Mouse (Mus musculus) CH12.LX (cell line): ENCODE results near the gene Pla2g7. TPM values are rescaled to one million over a fixed set of nuclear protein-coding genes. Genes with fewer than 3 reads are reported as not detected.

Source experiments
- DNase-seq: peaks from one replicate; pipeline ENCODE4 v3.0.0-alpha.2; 2013; ENCODE audit errors: extremely low read depth
- H3K27ac ChIP-seq: 2 replicates; pipeline ENCODE4 v1.5.1; 2012; ENCODE audit warnings: low read depth, mild to moderate bottlenecking, control low read depth, moderate library complexity; ENCODE audit not compliant: insufficient read depth
- H3K27me3 ChIP-seq: replicated peaks from 2 replicates; pipeline ENCODE3; 2012; ENCODE audit warnings: inconsistent platforms
- H3K36me3 ChIP-seq, 2 experiments: replicated peaks in 1 of 2; 2 replicates each; pipeline versions ENCODE3 to v1.6.1; 2012; ENCODE audit warnings: inconsistent platforms in 1 of 2, low read length in 1 of 2, mild to moderate bottlenecking in 1 of 2, mixed read lengths in 1 of 2, moderate library complexity in 1 of 2; ENCODE audit not compliant: control insufficient read depth in 1 of 2, insufficient read depth in 1 of 2
- H3K4me1 ChIP-seq, 2 experiments: 2 replicates each; pipeline ENCODE4 v1.6.1; 2012; ENCODE audit warnings: inconsistent platforms in 1 of 2, moderate library complexity in 1 of 2; ENCODE audit not compliant: insufficient read depth in 2 of 2, control insufficient read depth in 1 of 2
- H3K4me2 ChIP-seq: 2 replicates; pipeline ENCODE4 v1.6.1; 2012; ENCODE audit warnings: low read depth, mild to moderate bottlenecking, control low read depth; ENCODE audit not compliant: poor library complexity, insufficient read depth, severe bottlenecking
- H3K4me3 ChIP-seq, 3 experiments: fragments of 150-350 bp in 1 of 3; sonication (generic) in 1 of 3; replicated peaks in 1 of 3; 2 replicates each; pipeline versions ENCODE3 to v1.5.1; 2011 to 2012; ENCODE audit warnings: low read depth in 2 of 3, low read length in 2 of 3, mild to moderate bottlenecking in 2 of 3, moderate library complexity in 2 of 3, control low read depth in 1 of 3, improper control_type of control experiment in 1 of 3, inconsistent platforms in 1 of 3, mixed read lengths in 1 of 3; ENCODE audit not compliant: poor library complexity in 1 of 3
- H3K79me2 ChIP-seq: replicated peaks from 2 replicates; pipeline ENCODE4 v1.6.1; 2012; ENCODE audit warnings: mild to moderate bottlenecking, moderate library complexity; ENCODE audit not compliant: control insufficient read depth, poor library complexity, insufficient read depth, severe bottlenecking; ENCODE audit errors: extremely low read depth
- H3K9ac ChIP-seq: 2 replicates; pipeline ENCODE4 v1.6.1; 2012; ENCODE audit warnings: low read depth, mild to moderate bottlenecking, control low read depth, moderate library complexity; ENCODE audit not compliant: insufficient read depth
- H3K9me3 ChIP-seq: replicated peaks from 2 replicates; pipeline ENCODE3; 2012; ENCODE audit warnings: low read length, inconsistent platforms, mixed read lengths
- CHD2 ChIP-seq: IDR thresholded peaks from 2 replicates; pipeline ENCODE4 v1.6.1; 2011; ENCODE audit warnings: low read length, improper control_type of control experiment
- ELF1 ChIP-seq: IDR thresholded peaks from 2 replicates; pipeline ENCODE4 v1.6.1; 2014; ENCODE audit warnings: low read depth, mild to moderate bottlenecking, inconsistent platforms, low read length, improper control_type of control experiment
- EP300 ChIP-seq: IDR thresholded peaks from 2 replicates; pipeline ENCODE4 v1.6.1; 2011; ENCODE audit warnings: low read length, improper control_type of control experiment
- ETS1 ChIP-seq: conservative IDR thresholded peaks from 2 replicates; pipeline ENCODE4 v1.6.1; 2012; ENCODE audit warnings: low read depth, mild to moderate bottlenecking, inconsistent platforms, low read length, improper control_type of control experiment, moderate library complexity
- GABPA ChIP-seq: IDR thresholded peaks from 2 replicates; pipeline ENCODE4 v1.6.1; 2012; ENCODE audit warnings: low read depth, low read length, improper control_type of control experiment, inconsistent platforms; ENCODE audit not compliant: insufficient replicate concordance
- IRF4 ChIP-seq: IDR thresholded peaks from 2 replicates; pipeline ENCODE4 v1.6.1; 2014; ENCODE audit warnings: low read depth, mild to moderate bottlenecking, inconsistent platforms, low read length, improper control_type of control experiment
- JUND ChIP-seq: conservative IDR thresholded peaks from 2 replicates; pipeline ENCODE4 v1.6.1; 2011; ENCODE audit warnings: low read depth, low read length, improper control_type of control experiment
- KAT2A ChIP-seq: IDR thresholded peaks from 2 replicates; pipeline ENCODE4 v1.6.1; 2012; ENCODE audit warnings: low read length, improper control_type of control experiment, inconsistent platforms; ENCODE audit not compliant: insufficient replicate concordance
- MAX ChIP-seq: IDR thresholded peaks from 2 replicates; pipeline ENCODE4 v1.6.1; 2011; ENCODE audit warnings: low read length, improper control_type of control experiment
- MAZ ChIP-seq: IDR thresholded peaks from 2 replicates; pipeline ENCODE4 v1.6.1; 2012; ENCODE audit warnings: low read depth, mild to moderate bottlenecking, inconsistent platforms, low read length, improper control_type of control experiment, moderate library complexity
- MXI1 ChIP-seq: IDR thresholded peaks from 2 replicates; pipeline ENCODE4 v1.6.1; 2011; ENCODE audit warnings: mild to moderate bottlenecking, low read depth, low read length, improper control_type of control experiment
- MYC ChIP-seq: IDR thresholded peaks from 2 replicates; pipeline ENCODE4 v1.6.1; 2011; ENCODE audit warnings: low read depth, mild to moderate bottlenecking, improper control_type of control experiment, low read length
- NRF1 ChIP-seq: IDR thresholded peaks from 2 replicates; pipeline ENCODE4 v1.6.1; 2014; ENCODE audit warnings: low read depth, mild to moderate bottlenecking, inconsistent platforms, low read length, improper control_type of control experiment, moderate library complexity
- PAX5 ChIP-seq: IDR thresholded peaks from 2 replicates; pipeline ENCODE4 v1.6.1; 2012; ENCODE audit warnings: low read length, inconsistent platforms, mixed read lengths
- POLR2A ChIP-seq: IDR thresholded peaks from 2 replicates; pipeline ENCODE4 v1.6.1; 2011; ENCODE audit warnings: low read depth, mild to moderate bottlenecking, improper control_type of control experiment, low read length
- POLR2AphosphoS2 ChIP-seq: IDR thresholded peaks from 2 replicates; pipeline ENCODE4 v1.6.1; 2011; ENCODE audit warnings: low read depth, low read length, improper control_type of control experiment
- RCOR1 ChIP-seq: conservative IDR thresholded peaks from 2 replicates; pipeline ENCODE4 v1.6.1; 2012; ENCODE audit warnings: low read depth, mild to moderate bottlenecking, inconsistent platforms, low read length, improper control_type of control experiment
- SIN3A ChIP-seq: IDR thresholded peaks from 2 replicates; pipeline ENCODE4 v1.6.1; 2012; ENCODE audit warnings: low read length, improper control_type of control experiment, inconsistent platforms
- SMC3 ChIP-seq: IDR thresholded peaks from 2 replicates; pipeline ENCODE4 v1.6.1; 2011; ENCODE audit warnings: low read depth, low read length, improper control_type of control experiment
- TCF12 ChIP-seq: IDR thresholded peaks from 2 replicates; pipeline ENCODE4 v1.6.1; 2014; ENCODE audit warnings: low read depth, mild to moderate bottlenecking, inconsistent platforms, low read length, improper control_type of control experiment
- UBTF ChIP-seq: IDR thresholded peaks from 2 replicates; pipeline ENCODE4 v1.6.1; 2012; ENCODE audit warnings: low read depth, mild to moderate bottlenecking, inconsistent platforms, low read length, improper control_type of control experiment, moderate library complexity
- USF1 ChIP-seq: IDR thresholded peaks from 2 replicates; pipeline ENCODE4 v1.6.1; 2014; ENCODE audit warnings: low read depth, mild to moderate bottlenecking, inconsistent platforms, low read length, improper control_type of control experiment
- USF2 ChIP-seq: conservative IDR thresholded peaks from 2 replicates; pipeline ENCODE4 v1.6.1; 2011; ENCODE audit warnings: low read depth, low read length, improper control_type of control experiment
- ZC3H11A ChIP-seq: IDR thresholded peaks from 2 replicates; pipeline ENCODE4 v1.6.1; 2012; ENCODE audit warnings: low read depth, mild to moderate bottlenecking, inconsistent platforms, low read length, improper control_type of control experiment
- ZNF384 ChIP-seq: IDR thresholded peaks from 2 replicates; pipeline ENCODE4 v1.6.1; 2012; ENCODE audit warnings: low read depth, low read length, improper control_type of control experiment, inconsistent platforms
- dilution Hi-C: fragments of 300-500 bp; cut with MboI; formaldehyde crosslinking; loops from 2 replicates; pipeline ENCODE4 v1.14.3; 2020; ENCODE audit warnings: low sequenced_read_pairs; ENCODE audit not compliant: extremely low pct_unique_long_range_greater_than_20kb, extremely low pct_ligation_motif_present
- in situ Hi-C: fragments of 300-500 bp; cut with MboI; formaldehyde crosslinking; loops from 3 replicates; pipeline ENCODE4 v1.14.3; 2019; ENCODE audit warnings: low sequenced_read_pairs, low pct_ligation_motif_present, low pct_unique_long_range_greater_than_20kb, mixed read lengths
- polyA plus RNA-seq: library from polyadenylated mRNA; unstranded; fragments of >175 nt; gene quantifications from 2 replicates; pipeline ENCODE4 v1.2.1, GENCODE M21; 2012; ENCODE audit warnings: low read depth; ENCODE audit not compliant: insufficient read length
- total RNA-seq, 2 experiments: library from RNA; depleted of rRNA; stranded (reverse); fragments of 300-350 nt in 1 of 2; fragments of >200 nt in 1 of 2; gene quantifications; 2 replicates each; pipeline ENCODE4 v1.2.3; 2012 to 2014

Gene Pla2g7
- total and polyA plus RNA-seq, 3 experiments = 0.27 TPM; not detected in 2

DNA sequence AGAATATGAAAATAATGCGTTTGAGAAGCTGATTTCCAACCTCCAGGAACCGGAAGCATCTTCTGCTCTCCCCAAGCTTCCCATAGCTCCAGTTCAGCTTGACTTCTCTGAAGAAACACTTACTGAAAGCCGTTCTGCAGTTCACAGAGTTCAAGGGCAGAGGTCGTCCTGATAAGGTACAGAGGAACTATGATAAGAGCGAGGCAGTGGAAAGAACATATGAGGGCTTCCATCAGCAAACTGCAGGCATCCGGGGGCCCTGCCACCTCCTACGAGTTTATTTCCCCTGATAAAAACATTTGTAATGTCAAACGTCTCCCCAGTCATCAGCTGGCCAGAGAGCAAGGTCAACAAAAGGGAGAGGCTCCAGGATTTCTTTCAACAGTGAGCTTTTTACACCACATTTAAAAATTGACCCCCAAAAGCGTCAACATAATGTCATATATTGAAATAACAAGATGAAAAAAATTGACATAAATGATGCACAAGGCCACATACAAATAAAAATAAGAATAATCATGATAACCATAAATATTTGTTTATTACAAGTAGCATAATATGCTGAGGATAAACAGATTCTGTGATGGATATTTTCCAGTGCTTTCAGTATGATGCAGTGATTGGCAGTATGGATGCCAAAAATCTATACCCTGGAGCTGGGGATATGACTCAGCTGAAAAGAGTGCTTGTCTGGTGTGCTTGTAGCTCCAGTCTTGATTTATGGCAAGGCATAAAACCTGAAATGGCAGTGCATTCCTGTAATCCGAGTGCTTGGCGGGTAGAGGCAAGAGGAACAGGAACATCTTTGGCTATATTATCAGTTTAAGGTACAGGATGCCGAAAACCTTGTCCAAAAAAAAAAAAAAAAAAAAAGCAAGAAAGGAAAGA is 13.1 kb upstream of the Pla2g7 start:
- in situ Hi-C loops (no loop called here), dilution Hi-C loops (no loop called here)
- Histone ChIP-seq H3K4me1 (peaks cover 0 to 12% of the 10 kb centered on the region in 2 experiments; a peak in 2 of 4 replicates), H3K27ac (no peak overlapping the region), H3K4me2 (no peak overlapping the region), H3K79me2 (no peaks in the 10 kb centered on the region), H3K9ac (no peak overlapping the region), H3K27me3 (no peaks in the 10 kb centered on the region), H3K9me3 (peaks cover 28% of the 10 kb centered on the region), H3K36me3 (no peaks in the 10 kb centered on the region), H3K4me3 (no peak overlapping the region)
- TF ChIP-seq SIN3A (no peak), MXI1 (no peak), KAT2A (no peak), USF2 (no peak), SMC3 (no peak), MYC (no peak), UBTF (no peak), IRF4 (no peak), PAX5 (no peak), USF1 (no peak), EP300 (no peak), NRF1 (no peak)
- no peak for DNase-seq

DNA sequence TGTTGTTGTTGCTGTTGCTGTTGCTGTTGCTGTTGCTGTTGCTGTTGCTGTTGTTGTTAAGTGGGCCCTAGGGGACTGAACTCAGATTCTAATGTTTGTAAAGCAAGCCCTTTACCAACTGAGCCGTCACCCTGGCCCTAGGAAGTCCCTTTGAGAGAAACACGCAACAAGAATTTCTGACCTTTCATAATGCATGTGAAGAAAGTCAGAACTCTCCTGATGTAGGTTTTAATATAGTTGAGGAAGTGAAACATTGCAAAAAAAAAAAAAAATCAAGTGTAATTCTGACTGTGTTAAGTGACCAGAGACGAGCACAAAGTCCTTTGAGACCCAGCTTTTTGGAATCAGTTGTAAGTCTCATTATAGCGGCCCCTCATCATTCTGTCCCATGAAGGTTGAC is 10.8 kb upstream of the Pla2g7 start:
- peaks cover 31% of the 10 kb centered on the region for H3K9me3 ChIP-seq
- peaks cover 0 to 12% of the 10 kb centered on the region in 2 experiments; a peak in 2 of 4 replicates for H3K4me1 ChIP-seq
- H3K4me3 ChIP-seq = no peak overlapping the region
- in situ Hi-C loops (no loop called here), dilution Hi-C loops (no loop called here)
- no peak overlapping the region for H3K27ac ChIP-seq
- no peaks in the 10 kb centered on the region for H3K36me3 ChIP-seq
- no peak overlapping the region for H3K4me2 ChIP-seq
- no peaks in the 10 kb centered on the region for H3K79me2 ChIP-seq
- TF ChIP-seq MAZ (no peak), SIN3A (no peak), JUND (no peak), GABPA (no peak), ZC3H11A (no peak), ETS1 (no peak), EP300 (no peak), MAX (no peak), RCOR1 (no peak), CHD2 (no peak), KAT2A (no peak), POLR2AphosphoS2 (no peak), TCF12 (no peak), ZNF384 (no peak), NRF1 (no peak), POLR2A (no peak), ELF1 (no peak)
- H3K9ac ChIP-seq = no peak overlapping the region
- H3K27me3 ChIP-seq = no peaks in the 10 kb centered on the region
- peak; percentile 6 for DNase-seq
